Mouse (Mus musculus) urinary bladder, postnatal 4 days (tissue): ENCODE data around the gene Tmbim7.

Experiments used
- DNase-seq, 2 experiments: peaks; one replicate each; pipeline ENCODE4 v3.0.0; 2021 to 2022; ENCODE audit warnings: low spot score in 2 of 2

The Tmbim7 gene

GRCm38 (mm10) chr5:3665225-3665624, 14.2 kb downstream of the Tmbim7 start:
- no peak for DNase-seq

GRCm38 (mm10) chr5:3666585-3666984, 15.6 kb downstream of the Tmbim7 start:
- DNase-seq, result no peak

- DNase-seq, result no peak
Observed at GRCm38 (mm10) chr5:3669938-3670554, 19.1 kb downstream of the Tmbim7 start.

- DNase-seq, result no peak
Observed at GRCm38 (mm10) chr5:3688298-3688697, 37.3 kb downstream of the Tmbim7 start.

GRCm38 (mm10) chr5:3691283-3691682, 40.3 kb downstream of the Tmbim7 start:
- DNase-seq, result no peak

- no peak for DNase-seq
Observed at GRCm38 (mm10) chr5:3692956-3693355, 42.0 kb downstream of the Tmbim7 start.

- no peak for DNase-seq
Observed at GRCm38 (mm10) chr5:3695191-3695590, 44.2 kb downstream of the Tmbim7 start.

GRCm38 (mm10) chr5:3696031-3696430, 45.0 kb downstream of the Tmbim7 start:
- DNase-seq, result no peak

GRCm38 (mm10) chr5:3700025-3700424, 49.0 kb downstream of the Tmbim7 start:
- DNase-seq, result no peak

- DNase-seq, result no peak
Observed at GRCm38 (mm10) chr5:3702180-3702579, 51.2 kb downstream of the Tmbim7 start.

GRCm38 (mm10) chr5:3715800-3716199, 64.8 kb downstream of the Tmbim7 start:
- no peak for DNase-seq

GRCm38 (mm10) chr5:3719371-3719770, 68.4 kb downstream of the Tmbim7 start:
- no peak for DNase-seq

GRCm38 (mm10) chr5:3722873-3723272, 71.9 kb downstream of the Tmbim7 start:
- DNase-seq, result no peak

- DNase-seq, result no peak
Observed at GRCm38 (mm10) chr5:3723415-3723814, 72.4 kb downstream of the Tmbim7 start.

- DNase-seq, result no peak
Observed at GRCm38 (mm10) chr5:3725491-3725890, 74.5 kb downstream of the Tmbim7 start.

- DNase-seq, result no peak
Observed at GRCm38 (mm10) chr5:3728820-3729219, 77.8 kb downstream of the Tmbim7 start.
